8 mouse cellular contexts compared by ENCODE assay signal in the genomic region with DNA sequence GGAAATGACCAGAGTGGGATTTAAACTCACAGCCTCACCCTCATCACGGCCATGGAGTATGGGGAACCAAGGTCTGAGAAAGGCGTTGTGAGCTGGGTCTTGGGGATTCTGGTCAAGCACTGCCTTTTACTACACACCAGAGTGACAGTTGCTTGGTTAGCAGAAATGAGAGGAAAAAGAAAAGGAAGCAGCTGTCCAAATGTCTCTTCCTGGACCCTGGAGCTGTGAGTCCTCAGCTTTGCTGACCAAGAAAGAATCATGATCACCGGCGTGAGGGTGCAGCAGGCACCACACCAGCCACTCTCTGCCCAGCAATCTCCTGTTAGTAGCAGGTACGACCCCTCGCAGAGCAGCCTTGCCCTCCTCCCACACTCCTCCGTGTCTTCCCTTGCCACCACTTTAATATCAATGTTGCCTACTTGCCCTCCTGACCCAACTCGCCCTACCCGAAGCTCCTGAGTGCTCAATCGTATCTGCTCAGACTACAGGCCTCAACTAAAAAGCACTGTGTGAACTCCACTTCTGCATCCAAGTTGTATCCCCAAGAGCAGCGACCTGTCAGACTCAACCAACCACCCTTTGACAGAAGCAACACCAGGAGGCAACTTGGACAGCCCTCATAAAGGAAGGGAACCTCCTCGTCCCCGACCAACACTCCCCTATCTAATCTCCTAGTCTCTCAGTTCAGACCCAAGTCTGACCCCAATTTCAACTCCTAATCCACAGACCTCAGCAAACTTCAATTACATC. TPM values are rescaled to one million over a fixed set of nuclear protein-coding genes. Genes with fewer than 3 reads are reported as not detected.
DNase-seq lines count a peak whose midpoint lies in the region; ATAC-seq and TF ChIP-seq lines count a peak whose summit lies in the region.

No protein-coding gene starts in this region.

- intact Hi-C loops in left cerebral cortex, adult 2 months (cut with DNase I), result no loop called here
- intact Hi-C loops in left cerebral cortex, postnatal 14 days (cut with DNase I), result no loop called here

- 45% methylated on average over 13 of the region's 13 CpGs for WGBS in limb, embryonic 13.5 days
- WGBS in neural tube, embryonic 15.5 days, result 46% methylated on average over 13 of the region's 13 CpGs

- peaks cover 14% of the 10 kb centered on the region for H3K4me1 ChIP-seq in limb, embryonic 13.5 days
- peaks cover 29% of the 10 kb centered on the region for H3K4me1 ChIP-seq in neural tube, embryonic 15.5 days

- H3K36me3 ChIP-seq in limb, embryonic 13.5 days, result 0 out of 2 replicates have a peak, but pooled peaks cover 7% of the 10 kb centered on the region
- H3K36me3 ChIP-seq in neural tube, embryonic 15.5 days, result no peaks in the 10 kb centered on the region; the same call in 1 of the 2 replicates

- no peak for DNase-seq in left cerebral cortex, adult 2 months (ENCODE audit: extremely low spot score in 1 of 2, low spot score in 2 of 2)
- DNase-seq in left cerebral cortex, postnatal 14 days (ENCODE audit: low spot score in 2 of 2), result no peak
- peak; percentile 6 for DNase-seq in heart, adult 8-10 months (ENCODE audit: low spot score)
- DNase-seq in right cerebral cortex, postnatal 14 days, result no peak
- no peak for DNase-seq in ovary, adult 18-20 months (ENCODE audit: low spot score)

- H3K4me3 ChIP-seq in left cerebral cortex, adult 2 months, result peak overlapping the region; percentile 94
- peak overlapping the region; percentile 77 for H3K4me3 ChIP-seq in limb, embryonic 13.5 days
- H3K4me3 ChIP-seq in neural tube, embryonic 15.5 days (replicated peaks), result peak overlapping the region; percentile 58

- H3K4me2 ChIP-seq in limb, embryonic 13.5 days (replicated peaks), result peak overlapping the region; percentile 83
- peak overlapping the region; percentile 82 for H3K4me2 ChIP-seq in neural tube, embryonic 15.5 days

- ATAC-seq in activated CD4-positive, CD25-positive, alpha-beta regulatory T cell, adult 4 months, result peak; percentile 9
- peak; percentile 8; the same call in 1 of the 2 replicates for ATAC-seq in limb, embryonic 13.5 days (ENCODE audit: low FRiP score, low read depth)
- ATAC-seq in neural tube, embryonic 15.5 days (ENCODE audit: low FRiP score), result no peak; the same call in 1 of the 2 replicates

- H3K27ac ChIP-seq in left cerebral cortex, adult 2 months, result peak overlapping the region; percentile 91
- H3K27ac ChIP-seq in limb, embryonic 13.5 days, result 0 out of 2 replicates have a peak overlapping the region, but pooled peaks have one; percentile 10
- H3K27ac ChIP-seq in neural tube, embryonic 15.5 days (replicated peaks), result peak overlapping the region; percentile 87

- TF ChIP-seq CTCF in left cerebral cortex, adult 2 months (IDR thresholded peaks at IDR 0.05), result no peak

- H3K27me3 ChIP-seq in limb, embryonic 13.5 days, result no peaks in the 10 kb centered on the region
- H3K27me3 ChIP-seq in neural tube, embryonic 15.5 days (replicated peaks), result no peaks in the 10 kb centered on the region

- no peaks in the 10 kb centered on the region for H3K9me3 ChIP-seq in limb, embryonic 13.5 days
- no peaks in the 10 kb centered on the region for H3K9me3 ChIP-seq in neural tube, embryonic 15.5 days (replicated peaks)

- H3K9ac ChIP-seq in limb, embryonic 13.5 days, result peak overlapping the region; percentile 87
- peak overlapping the region; percentile 76 for H3K9ac ChIP-seq in neural tube, embryonic 15.5 days (replicated peaks)

RNA-seq across cellular contexts. Expression of a gene that starts 7.0 kb away (rescaled TPM):
- 10 to 100 TPM; 39.3 to 43.4 TPM for total RNA-seq in left cerebral cortex, adult 2 months (2021)
- total RNA-seq in left cerebral cortex, postnatal 14 days (2021), result 10 to 100 TPM; 40.3 to 41.7 TPM
- 1 to 10 TPM; 4.8 to 6.5 TPM for polyA plus RNA-seq in activated CD4-positive, CD25-positive, alpha-beta regulatory T cell, adult 4 months (2017; shearing (Covaris generic))
- total RNA-seq in heart, adult 8-10 months (2022), result 10 to 100 TPM; 12.9 to 14.9 (median 13.8) TPM
- 10.3 and 12.2 TPM in 2 replicates for polyA plus RNA-seq in limb, embryonic 13.5 days (2015; fragmentation: Nextera tagmentation; extraction: Ambion mirVana)
- 13.2 and 14.4 TPM in 2 replicates for polyA plus RNA-seq in neural tube, embryonic 15.5 days (2015; fragmentation: Nextera tagmentation; extraction: Ambion mirVana)

RNA-seq across cellular contexts. Expression of a gene that starts 7.0 kb away (rescaled TPM):
- 10 to 100 TPM; 22.7 to 26.0 TPM for total RNA-seq in left cerebral cortex, adult 2 months (2021)
- 10 to 100 TPM; 19.8 to 20.3 TPM for total RNA-seq in left cerebral cortex, postnatal 14 days (2021)
- 10 to 100 TPM; 16.9 to 17.2 TPM for polyA plus RNA-seq in activated CD4-positive, CD25-positive, alpha-beta regulatory T cell, adult 4 months (2017; shearing (Covaris generic))
- 10 to 100 TPM; 18.7 to 25.0 (median 21.5) TPM for total RNA-seq in heart, adult 8-10 months (2022)
- 37.2 and 38.1 TPM in 2 replicates for polyA plus RNA-seq in limb, embryonic 13.5 days (2015; fragmentation: Nextera tagmentation; extraction: Ambion mirVana)
- 39.7 and 41.4 TPM in 2 replicates for polyA plus RNA-seq in neural tube, embryonic 15.5 days (2015; fragmentation: Nextera tagmentation; extraction: Ambion mirVana)

Comparison
In these comparisons a context has a peak if more than half of its experiments do, and no peak if none do; other contexts are left out.
1. H3K27ac ChIP-seq: peak in every context shown above with its lines; median percentile 91 in left cerebral cortex, adult 2 months; 87 in neural tube, embryonic 15.5 days; 10 in limb, embryonic 13.5 days.